Mouse (Mus musculus): ENCODE measurements around the gene Sidt1. TPM values are rescaled to one million over a fixed set of nuclear protein-coding genes. Genes with fewer than 3 reads are reported as not detected.

Gene Sidt1
- total RNA-seq, 2 experiments from 2014 or later = 43.5 to 45.0 TPM

DNA sequence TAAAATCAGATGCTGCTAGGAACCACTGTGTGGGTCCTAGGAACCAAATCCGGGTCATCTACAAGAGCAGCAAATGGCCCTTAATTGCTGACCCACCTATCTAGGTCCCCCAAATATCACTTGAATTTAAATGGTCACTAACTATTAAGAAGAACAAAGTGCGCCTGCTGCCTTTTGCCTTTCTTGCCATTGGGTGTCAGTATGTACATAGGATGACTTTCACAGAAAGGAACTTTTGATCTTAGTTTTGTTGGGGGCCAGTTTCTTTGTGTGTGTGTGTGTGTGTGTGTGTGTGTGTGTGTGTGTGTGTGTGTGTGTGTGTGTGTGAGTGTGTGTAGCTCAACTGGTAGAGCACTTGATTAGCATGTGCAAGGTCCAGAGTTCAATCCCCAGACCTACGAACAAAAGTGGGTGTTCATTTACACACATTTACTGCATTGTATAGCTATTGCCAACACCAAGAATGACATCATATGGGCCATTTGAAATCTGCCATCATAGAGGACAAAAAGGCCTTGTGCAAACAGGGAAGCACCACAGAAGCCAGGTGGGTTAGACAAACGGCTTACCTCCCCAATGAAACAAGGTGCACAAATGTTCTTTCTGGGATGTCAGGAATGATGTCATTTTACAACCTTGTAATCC lies 43.9 kb downstream of the Sidt1 start:
- Histone ChIP-seq H3K4me3 (no peak overlapping the region), H3K27ac (no peak overlapping the region)
- DNase-seq (ENCODE audit: low spot score in 2 of 2) = no peak
- TF ChIP-seq CTCF (conservative IDR thresholded peaks at IDR 0.05) = peak; percentile 28

DNA sequence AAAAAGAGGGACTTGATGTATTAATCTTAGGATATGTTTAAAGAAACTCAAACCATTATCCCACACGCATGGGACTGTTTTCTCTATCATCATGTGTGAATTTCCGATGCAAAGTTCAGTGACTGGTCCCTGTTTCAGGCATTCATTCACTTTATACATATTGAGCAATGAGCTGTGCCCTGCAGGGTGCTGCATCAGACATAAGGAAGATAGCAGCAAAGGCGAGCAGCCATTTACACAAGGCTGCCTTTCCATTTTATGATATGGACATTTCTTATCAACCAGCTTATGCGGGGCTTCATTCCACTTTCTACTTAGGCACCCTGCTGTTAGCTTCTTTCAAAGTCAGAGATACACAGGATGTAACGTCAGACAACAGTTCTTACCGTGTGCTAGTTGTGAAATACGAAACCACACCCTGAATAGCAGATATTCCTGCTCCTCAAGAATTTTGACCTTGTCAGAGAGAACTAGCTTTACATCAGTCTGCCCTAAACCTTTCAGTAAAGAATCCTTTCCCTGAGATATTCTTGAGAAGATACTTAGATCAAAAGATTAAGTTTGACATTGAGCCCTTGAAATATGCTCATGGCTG lies 45.5 kb downstream of the Sidt1 start:
- Histone ChIP-seq H3K4me3 (no peak overlapping the region), H3K27ac (no peak overlapping the region)
- no peak for TF ChIP-seq CTCF (conservative IDR thresholded peaks at IDR 0.05)
- DNase-seq (ENCODE audit: low spot score in 2 of 2) = no peak

DNA sequence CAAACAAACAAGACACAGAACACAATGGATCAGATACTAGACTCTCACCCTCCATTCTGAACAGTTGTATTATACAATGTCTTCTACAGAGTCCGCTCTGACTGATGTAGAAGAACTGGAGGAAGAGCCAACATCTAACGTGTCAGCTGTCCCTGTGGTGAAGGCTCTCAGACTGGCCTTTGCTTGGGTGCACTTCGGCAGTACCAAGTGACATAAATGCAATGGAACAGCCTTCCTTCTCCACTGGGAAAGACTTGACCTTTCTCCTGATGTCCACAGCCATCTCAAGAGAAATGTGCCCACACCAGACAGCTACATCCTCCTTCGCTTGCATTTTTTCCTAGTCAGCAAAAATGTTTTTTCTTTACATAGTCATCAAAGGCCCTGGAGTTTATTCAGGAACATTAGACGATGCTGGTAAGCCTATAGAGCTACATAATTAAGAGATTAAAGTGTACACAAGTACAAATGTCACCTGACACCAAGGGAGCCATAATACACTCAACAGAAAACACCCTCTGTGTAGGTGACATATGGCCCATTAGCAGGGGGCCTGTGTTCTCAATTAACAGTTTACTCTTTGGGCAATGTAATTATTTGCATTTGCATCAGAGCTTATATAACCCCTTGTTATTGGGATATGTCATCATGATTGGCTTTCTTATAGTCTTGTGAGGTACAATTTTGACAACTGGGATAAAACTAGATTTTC lies 50.2 kb downstream of the Sidt1 start:
- no peak for TF ChIP-seq CTCF (conservative IDR thresholded peaks at IDR 0.05)
- Histone ChIP-seq H3K27ac (no peak overlapping the region), H3K4me3 (no peak overlapping the region)
- DNase-seq (ENCODE audit: low spot score in 2 of 2) = no peak

DNA sequence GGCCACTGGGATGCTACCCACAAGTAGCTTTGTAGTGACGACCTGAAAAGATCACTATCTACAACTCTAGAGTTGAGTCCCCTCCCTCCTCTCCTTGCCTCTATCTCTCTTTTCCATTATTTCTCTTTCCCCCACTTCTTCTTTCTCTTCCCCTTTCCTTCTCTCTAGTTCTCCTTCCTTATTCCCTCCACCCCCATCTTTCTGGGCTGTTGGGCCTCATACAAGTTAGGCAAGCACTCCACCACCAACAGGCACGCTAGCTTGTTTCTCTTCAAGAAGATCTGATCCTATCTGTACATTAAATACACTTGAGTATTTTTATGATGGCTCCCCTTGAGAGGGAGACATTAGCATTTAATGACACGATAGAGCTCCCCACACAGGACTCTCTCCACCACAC lies 51.0 kb downstream of the Sidt1 start:
- TF ChIP-seq CTCF (conservative IDR thresholded peaks at IDR 0.05) = no peak
- DNase-seq (ENCODE audit: low spot score in 2 of 2) = no peak
- Histone ChIP-seq H3K4me3 (no peak overlapping the region), H3K27ac (no peak overlapping the region)

DNA sequence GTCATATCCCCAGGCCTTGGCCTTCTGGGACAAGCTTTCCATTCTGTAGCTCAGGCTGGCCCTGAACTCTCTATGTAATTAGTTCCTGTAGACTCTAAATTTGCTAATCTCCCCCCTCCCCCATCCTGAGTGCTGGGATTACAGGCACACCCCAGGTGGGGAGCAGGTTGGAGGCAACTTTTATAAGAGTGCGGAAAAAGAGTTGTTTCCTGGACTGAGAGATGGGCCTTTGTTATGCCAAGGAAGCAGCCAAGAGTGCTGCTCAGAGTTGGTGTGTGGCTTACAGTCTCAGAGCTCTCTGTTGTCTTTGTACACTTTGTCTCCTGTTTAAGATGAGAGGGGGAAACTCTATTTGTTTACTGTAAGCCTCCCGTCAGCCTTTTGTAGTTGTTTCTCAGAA lies 52.2 kb downstream of the Sidt1 start:
- TF ChIP-seq CTCF (conservative IDR thresholded peaks at IDR 0.05) = no peak
- Histone ChIP-seq H3K4me3 (no peak overlapping the region), H3K27ac (no peak overlapping the region)
- no peak for DNase-seq (ENCODE audit: low spot score in 2 of 2)

DNA sequence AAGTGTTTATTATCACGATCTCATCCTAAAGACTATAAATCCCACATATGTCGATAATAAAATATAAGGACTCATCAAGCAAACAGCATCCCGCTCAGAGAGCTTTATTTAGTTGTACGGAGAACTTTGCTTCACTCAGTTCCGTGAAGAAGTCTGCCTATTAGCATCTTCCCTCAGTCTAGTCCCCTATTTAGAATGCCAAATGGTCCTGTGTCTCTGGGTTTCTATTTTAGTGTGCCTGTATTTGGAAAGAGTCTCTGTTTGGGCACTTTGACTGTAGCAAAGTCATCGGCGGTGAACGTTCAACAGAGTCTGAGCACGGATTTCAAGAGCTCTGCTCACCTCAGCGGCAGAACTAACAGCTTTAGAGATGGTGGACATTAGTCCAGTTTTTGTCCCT lies 55.8 kb downstream of the Sidt1 start:
- DNase-seq (ENCODE audit: low spot score in 2 of 2) = no peak
- no peak overlapping the region for H3K4me3 ChIP-seq
- TF ChIP-seq CTCF (conservative IDR thresholded peaks at IDR 0.05) = no peak
- no peak overlapping the region for H3K27ac ChIP-seq

DNA sequence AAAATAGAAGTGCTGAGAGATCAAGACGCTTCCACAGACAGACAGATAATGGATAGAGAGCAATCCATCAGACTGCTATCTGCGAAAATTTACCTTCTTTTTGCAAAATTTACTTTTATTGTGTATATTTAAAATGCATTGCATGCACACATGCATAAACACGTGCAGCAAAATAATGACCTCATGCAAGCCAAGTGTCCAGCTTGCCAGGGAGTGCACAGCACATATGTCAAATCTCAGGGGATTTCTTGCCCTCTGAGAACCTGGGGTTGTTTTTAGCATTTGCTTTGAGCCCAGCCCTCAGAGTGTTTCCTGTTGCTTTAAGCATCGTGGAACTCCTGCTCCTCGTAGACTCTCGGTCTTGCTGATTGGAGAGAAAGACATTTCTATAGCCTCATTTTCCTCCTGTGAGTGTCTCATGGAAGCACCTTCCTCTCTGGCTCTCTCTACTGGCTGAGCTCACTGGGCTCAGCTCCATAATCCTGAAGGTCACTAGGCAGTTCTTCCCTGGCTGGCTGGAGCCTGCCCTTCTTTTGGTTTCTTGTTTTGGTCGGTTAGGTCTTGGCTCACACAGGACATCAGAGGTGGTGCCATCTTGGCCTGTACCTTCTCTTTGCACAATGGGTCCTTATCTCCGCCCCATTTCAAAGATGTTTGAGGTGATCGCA lies 61.5 kb downstream of the Sidt1 start:
- no peak for TF ChIP-seq CTCF (conservative IDR thresholded peaks at IDR 0.05)
- H3K27ac ChIP-seq = peak overlapping the region; percentile 57
- no peak for DNase-seq (ENCODE audit: low spot score in 2 of 2)
- no peak overlapping the region for H3K4me3 ChIP-seq

DNA sequence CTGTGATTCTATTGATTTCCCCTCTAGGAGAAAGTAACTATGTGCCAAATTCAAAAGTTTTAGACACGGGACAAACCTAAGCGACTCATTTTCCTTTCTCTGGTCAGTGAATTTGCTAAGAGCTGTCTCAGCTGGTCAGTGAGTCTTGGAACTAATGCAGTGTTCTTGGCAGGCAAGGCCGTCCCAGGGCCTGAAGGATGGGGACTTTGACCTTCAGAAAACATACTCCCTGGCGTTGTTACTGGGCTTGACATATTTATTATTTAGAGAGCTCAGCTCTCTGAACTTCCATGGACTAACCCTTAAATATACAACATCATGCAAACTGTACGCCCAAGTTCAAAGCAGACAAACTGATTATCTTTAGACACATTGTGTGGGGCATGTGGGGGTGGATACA lies 62.4 kb downstream of the Sidt1 start:
- no peak for DNase-seq (ENCODE audit: low spot score in 2 of 2)
- no peak for TF ChIP-seq CTCF (conservative IDR thresholded peaks at IDR 0.05)
- no peak overlapping the region for H3K4me3 ChIP-seq

DNA sequence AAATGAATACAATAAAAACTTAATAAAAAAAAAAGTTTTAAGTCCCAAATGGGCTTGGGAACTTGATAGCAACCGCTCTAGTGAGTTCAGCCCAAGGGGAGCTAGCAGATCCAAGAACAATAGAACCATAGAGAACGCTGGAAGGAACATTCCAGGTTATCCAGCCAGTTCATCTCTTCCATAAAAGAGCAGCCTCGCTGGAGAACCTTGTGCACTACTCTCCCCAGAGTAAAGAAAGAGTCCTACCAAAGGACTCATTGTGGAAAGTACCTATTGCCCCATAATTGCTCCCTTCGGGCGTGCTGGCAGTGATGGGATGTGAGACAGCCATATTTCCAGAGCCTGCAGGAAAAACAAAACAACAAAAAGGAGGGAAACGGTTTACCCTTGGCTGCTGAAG lies 63.4 kb downstream of the Sidt1 start:
- TF ChIP-seq CTCF (conservative IDR thresholded peaks at IDR 0.05) = no peak
- Histone ChIP-seq H3K4me3 (no peak overlapping the region), H3K27ac (peak overlapping the region; percentile 94)
- no peak for DNase-seq (ENCODE audit: low spot score in 2 of 2)

More for the DNA sequence above, 62.4 kb downstream of the Sidt1 start:
- peak overlapping the region; percentile 94; the same call in 1 of the 2 replicates for H3K27ac ChIP-seq

DNA sequence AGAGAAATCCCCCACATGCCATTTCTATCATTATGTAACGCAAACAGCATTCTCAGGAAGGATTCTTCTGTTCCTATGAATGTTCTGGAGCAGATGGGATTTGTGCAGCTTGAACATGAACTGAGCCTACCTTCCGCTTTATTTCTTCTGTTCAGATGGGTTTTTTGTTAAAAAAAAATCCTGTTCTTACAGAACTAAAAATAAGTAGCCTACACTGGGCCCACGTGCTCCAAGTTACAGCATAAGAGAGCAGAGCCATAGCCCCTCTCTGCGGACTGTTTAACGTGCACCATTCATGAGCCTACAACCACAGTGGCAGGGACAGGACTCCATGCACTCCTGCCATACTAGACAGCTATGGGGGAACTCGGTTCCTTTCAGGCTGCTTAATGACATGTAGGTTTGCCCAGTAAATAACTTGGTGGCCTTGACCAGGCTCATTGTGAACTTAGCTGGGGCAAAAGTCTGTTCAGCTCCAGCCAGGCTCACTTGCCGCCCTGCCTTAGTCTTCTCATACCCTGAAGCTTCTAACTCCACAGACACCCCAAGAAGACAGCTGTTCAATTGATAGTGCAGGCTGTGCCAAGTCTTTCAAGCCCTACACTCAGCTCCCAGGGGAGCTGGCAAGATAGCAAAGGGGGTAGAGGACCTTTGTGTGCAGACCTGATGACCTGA lies 64.3 kb downstream of the Sidt1 start:
- H3K4me3 ChIP-seq = no peak overlapping the region
- H3K27ac ChIP-seq = peak overlapping the region; percentile 94
- DNase-seq (ENCODE audit: low spot score in 2 of 2) = peak; percentile 45 to 58
- TF ChIP-seq CTCF (conservative IDR thresholded peaks at IDR 0.05) = no peak

DNA sequence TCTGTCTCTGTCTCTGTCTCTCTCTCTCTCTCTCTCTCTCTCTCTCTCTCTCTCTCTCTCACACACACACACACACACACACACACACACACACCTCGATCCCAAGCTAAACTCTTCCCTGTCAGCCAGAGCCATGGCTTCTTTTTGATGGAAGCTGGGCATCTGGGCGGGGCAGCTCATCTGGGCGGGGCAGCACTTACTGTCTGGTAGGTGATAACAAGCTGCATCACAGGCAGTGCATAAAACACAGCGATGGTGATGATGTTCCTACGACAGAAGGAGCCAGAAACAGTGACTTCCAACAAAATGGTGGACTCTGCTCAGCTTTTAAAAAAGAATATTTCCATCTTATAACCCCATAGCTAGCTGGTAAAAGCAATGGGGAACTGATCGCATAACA lies 67.4 kb downstream of the Sidt1 start:
- Histone ChIP-seq H3K27ac (no peak overlapping the region), H3K4me3 (no peak overlapping the region)
- DNase-seq (ENCODE audit: low spot score in 2 of 2) = no peak
- no peak for TF ChIP-seq CTCF (conservative IDR thresholded peaks at IDR 0.05)

DNA sequence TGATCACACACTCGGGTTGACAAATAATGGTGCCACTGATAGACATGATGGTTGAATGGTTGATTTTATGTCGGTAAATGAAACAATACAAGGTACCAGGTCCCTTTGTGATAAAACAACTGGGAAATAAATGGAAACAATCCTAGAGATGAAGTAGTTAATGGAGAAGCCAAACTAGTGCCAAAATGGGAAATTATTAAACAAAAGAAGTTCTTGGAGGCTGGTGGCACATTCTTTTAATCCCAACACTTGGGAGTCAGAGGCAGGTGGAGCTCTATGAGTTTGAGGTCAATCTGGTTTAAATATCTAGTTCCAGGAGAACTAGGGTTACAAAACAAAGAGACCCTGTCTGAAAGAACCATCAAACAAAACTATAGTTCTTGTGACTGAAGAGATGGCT lies 68.1 kb downstream of the Sidt1 start:
- no peak for DNase-seq (ENCODE audit: low spot score in 2 of 2)
- Histone ChIP-seq H3K27ac (no peak overlapping the region), H3K4me3 (no peak overlapping the region)
- no peak for TF ChIP-seq CTCF (conservative IDR thresholded peaks at IDR 0.05)

DNA sequence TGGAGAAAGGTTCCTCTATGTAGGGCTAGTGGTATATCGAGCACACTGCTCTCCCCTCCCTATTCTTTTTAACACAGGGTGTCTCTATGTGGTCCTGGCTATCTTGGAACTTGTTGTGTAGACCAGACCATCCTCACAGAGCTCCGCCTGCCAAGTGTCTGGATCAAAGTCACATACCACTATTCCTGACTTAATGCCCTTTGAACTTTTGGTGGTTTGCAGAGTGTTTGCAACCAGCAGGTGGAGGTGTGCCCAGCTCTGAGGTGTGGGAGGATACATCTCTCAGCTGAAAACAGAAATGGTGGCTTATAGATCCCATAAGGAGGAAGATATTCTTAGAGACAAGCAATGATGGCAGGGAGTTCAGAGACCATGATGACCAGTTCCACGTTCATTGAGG lies 75.5 kb downstream of the Sidt1 start:
- DNase-seq (ENCODE audit: low spot score in 2 of 2) = no peak
- TF ChIP-seq CTCF (conservative IDR thresholded peaks at IDR 0.05) = no peak
- H3K27ac ChIP-seq = peak overlapping the region; percentile 53; the same call in 1 of the 2 replicates
- H3K4me3 ChIP-seq = no peak overlapping the region
